In genomic region chrX:8033009-8033408, GRCm38 (mm10) we compare ENCODE assay signal across 23 mouse cellular contexts. TPM values are rescaled to one million over a fixed set of nuclear protein-coding genes. Genes with fewer than 3 reads are reported as not detected.
A peak's percentile ranks its signal among the peaks of the same experiment; 100 is the strongest.
DNase-seq lines count a peak whose midpoint lies in the region; ATAC-seq and TF ChIP-seq lines count a peak whose summit lies in the region.
"Had no signal": no experiment of that assay in that cellular context is flagged by ENCODE, and none has a peak within 500 bp of the region (broad histone marks: within the 10 kb centered on the region; RNA-seq: fewer than 3 reads in every experiment).

No protein-coding gene starts in this region.

- peak; percentile 13 for DNase-seq in liver, adult 2 months (ENCODE audit: extremely low read depth, low read depth, low spot score)
- DNase-seq in liver, embryonic 11.5 days (ENCODE audit: low spot score): no peak
- DNase-seq in A20 (ENCODE audit: low read depth, low spot score) (peak; percentile 20), ES-CJ7 (ENCODE audit: low read depth, low spot score) (peak; percentile 65)
- DNase-seq in induced T-regulatory cell, adult 2 months (ENCODE audit: low read depth): peak; percentile 38
- DNase-seq in urinary bladder, postnatal 10 days (ENCODE audit: low spot score): no peak
- DNase-seq in embryo, embryonic 10.5 days (ENCODE audit: low spot score): no peak
- no peak for DNase-seq in left cerebral cortex, adult 18-20 months (ENCODE audit: low spot score in 2 of 2)
- DNase-seq: cerebellum, adult 11 months; cerebellum, postnatal 36 days; gastrocnemius, postnatal 25 days; kidney, adult 11 months; kidney, postnatal 36 days; layer of hippocampus, postnatal 36 days; left cerebral cortex, postnatal 4 days; right cerebral cortex, postnatal 14 days; thymus, adult 2 months had no signal

- no peak overlapping the region for H3K9ac ChIP-seq in liver, adult 2 months (ENCODE audit: low read depth, low read length)
- H3K9ac ChIP-seq in liver, embryonic 11.5 days (ENCODE audit: low read depth, low read length): no peak overlapping the region
- H3K9ac ChIP-seq: embryonic facial prominence, embryonic 12.5 days; heart, embryonic 13.5 days; midbrain, embryonic 15.5 days had no signal

- no peaks in the 10 kb centered on the region for H3K9me3 ChIP-seq in liver, embryonic 11.5 days (ENCODE audit: control insufficient read depth, low read length)
- H3K9me3 ChIP-seq: embryonic facial prominence, embryonic 12.5 days; G1E; heart, embryonic 13.5 days; hindbrain, embryonic 10.5 days; midbrain, embryonic 15.5 days had no signal

- no peak for TF ChIP-seq POLR2A in liver, adult 2 months (IDR thresholded peaks at IDR 0.05; ENCODE audit: extremely low read depth, insufficient read depth, low read length)

- H3K27me3 ChIP-seq in liver, adult 2 months (ENCODE audit: control insufficient read depth, insufficient read depth, low read length): no peaks in the 10 kb centered on the region
- no peaks in the 10 kb centered on the region for H3K27me3 ChIP-seq in liver, embryonic 11.5 days (replicated peaks; ENCODE audit: control insufficient read depth, insufficient read depth, low read length)
- H3K27me3 ChIP-seq: embryonic facial prominence, embryonic 12.5 days; heart, embryonic 13.5 days; midbrain, embryonic 15.5 days had no signal

- H3K36me3 ChIP-seq in liver, adult 2 months (ENCODE audit: control insufficient read depth, insufficient read depth, low read length): no peaks in the 10 kb centered on the region
- no peaks in the 10 kb centered on the region for H3K36me3 ChIP-seq in liver, embryonic 11.5 days (ENCODE audit: control insufficient read depth, insufficient read depth, low read length)
- H3K36me3 ChIP-seq: embryonic facial prominence, embryonic 12.5 days; G1E; heart, embryonic 13.5 days; hindbrain, embryonic 10.5 days; midbrain, embryonic 15.5 days had no signal

- H3K27ac ChIP-seq in liver, adult 2 months (replicated peaks; ENCODE audit: insufficient read depth, low read depth, low read length): no peak overlapping the region
- H3K27ac ChIP-seq in liver, embryonic 11.5 days (ENCODE audit: low read depth, low read length): no peak overlapping the region
- H3K27ac ChIP-seq: embryonic facial prominence, embryonic 12.5 days; heart, embryonic 13.5 days; hindbrain, embryonic 10.5 days; midbrain, embryonic 15.5 days had no signal

- H3K4me2 ChIP-seq in liver, embryonic 11.5 days: no peak overlapping the region
- H3K4me2 ChIP-seq: embryonic facial prominence, embryonic 12.5 days; heart, embryonic 13.5 days; midbrain, embryonic 15.5 days had no signal

- 15% methylated on average over 1 of the region's 1 CpGs for WGBS in liver, adult 2 months
- 46% methylated on average over 1 of the region's 1 CpGs for WGBS in liver, embryonic 11.5 days

- no peak overlapping the region for H3K4me3 ChIP-seq in liver, adult 2 months (ENCODE audit: insufficient read depth, low read depth, low read length)
- H3K4me3 ChIP-seq in liver, embryonic 11.5 days (ENCODE audit: low read depth, low read length): no peak overlapping the region
- H3K4me3 ChIP-seq: embryonic facial prominence, embryonic 12.5 days; heart, embryonic 13.5 days; hindbrain, embryonic 10.5 days; midbrain, embryonic 15.5 days had no signal

- H3K4me1 ChIP-seq in liver, adult 2 months (ENCODE audit: control insufficient read depth, insufficient read depth, low read length): no peaks in the 10 kb centered on the region
- no peaks in the 10 kb centered on the region for H3K4me1 ChIP-seq in liver, embryonic 11.5 days (replicated peaks; ENCODE audit: control insufficient read depth, insufficient read depth, low read length)
- H3K4me1 ChIP-seq: embryonic facial prominence, embryonic 12.5 days; heart, embryonic 13.5 days; hindbrain, embryonic 10.5 days; midbrain, embryonic 15.5 days had no signal

- TF ChIP-seq CTCF in liver, adult 2 months (IDR thresholded peaks at IDR 0.05; ENCODE audit: low read depth, low read length): no peak

- no peak for ATAC-seq in liver, embryonic 11.5 days (replicated peaks; ENCODE audit: low FRiP score)
- ATAC-seq: midbrain, embryonic 15.5 days had no signal

- no peaks in the 10 kb centered on the region for H3K79me2 ChIP-seq in liver, adult 2 months (ENCODE audit: control insufficient read depth, insufficient read depth, low read length)

RNA-seq across cellular contexts. Expression of gene Glod5, which starts 14.7 kb away (rescaled TPM):
- not detected in 2 replicates for total RNA-seq in liver, adult 2 months (2014; rRNA removed)
- not detected in 2 replicates for polyA plus RNA-seq in liver, adult 2 months (2012; rRNA removed)
- polyA plus RNA-seq in liver, embryonic 11.5 days (2014; fragmentation: Nextera tagmentation; extraction: Ambion mirVana): 0.29 and 0.53 TPM in 2 replicates
- total RNA-seq in left cerebral cortex, adult 18-20 months (2021): under 1 TPM in 1 of 2 experiments, not detected in 1; 0.79 TPM
- total RNA-seq: G1E; gastrocnemius, postnatal 25 days; left cerebral cortex, postnatal 4 days had no signal
- polyA plus RNA-seq: embryonic facial prominence, embryonic 12.5 days; G1E; hindbrain, embryonic 10.5 days; neural tube, embryonic 11.5 days; thymus, adult 2 months had no signal

RNA-seq across cellular contexts. Expression of gene Suv39h1, which starts 41.6 kb away (rescaled TPM):
- total RNA-seq in liver, adult 2 months (2014; rRNA removed): 3.5 and 4.6 TPM in 2 replicates
- polyA plus RNA-seq in liver, adult 2 months (2012; rRNA removed): 4.3 and 4.4 TPM in 2 replicates
- polyA plus RNA-seq in liver, embryonic 11.5 days (2014; fragmentation: Nextera tagmentation; extraction: Ambion mirVana): 81.5 and 83.6 TPM in 2 replicates
- total RNA-seq in left cerebral cortex, adult 18-20 months (2021): 10 to 100 TPM; 21.1 to 30.2 TPM

RNA-seq across cellular contexts. Expression of gene Gata1, which starts 55.1 kb away (rescaled TPM):
- total RNA-seq in liver, adult 2 months (2014; rRNA removed): 0.09 TPM in 1 of 2 replicates, not detected in the other
- 0.06 TPM in 1 of 2 replicates, not detected in the other for polyA plus RNA-seq in liver, adult 2 months (2012; rRNA removed)
- 157 and 162 TPM in 2 replicates for polyA plus RNA-seq in liver, embryonic 11.5 days (2014; fragmentation: Nextera tagmentation; extraction: Ambion mirVana)
- total RNA-seq in left cerebral cortex, adult 18-20 months (2021): not detected
- total RNA-seq: gastrocnemius, postnatal 25 days; layer of hippocampus, postnatal 36 days; left cerebral cortex, postnatal 4 days had no signal

RNA-seq across cellular contexts. Expression of gene Was, which starts 57.3 kb away (rescaled TPM):
- 1.6 and 2.2 TPM in 2 replicates for total RNA-seq in liver, adult 2 months (2014; rRNA removed)
- polyA plus RNA-seq in liver, adult 2 months (2012; rRNA removed): 0.83 and 1.7 TPM in 2 replicates
- 6.5 and 6.7 TPM in 2 replicates for polyA plus RNA-seq in liver, embryonic 11.5 days (2014; fragmentation: Nextera tagmentation; extraction: Ambion mirVana)
- total RNA-seq in left cerebral cortex, adult 18-20 months (2021): 1 to 10 TPM; 1.3 to 1.5 TPM

Comparison
In these comparisons a context has a peak if more than half of its experiments do, and no peak if none do; other contexts are left out.
1. DNase-seq: peak in liver, adult 2 months (single experiment), A20 (single experiment), ES-CJ7 (single experiment) and induced T-regulatory cell, adult 2 months (single experiment); none in liver, embryonic 11.5 days (single experiment), urinary bladder, postnatal 10 days (single experiment), embryo, embryonic 10.5 days (single experiment) and left cerebral cortex, adult 18-20 months (0 of 2).